Mouse (Mus musculus) stomach, embryonic 16.5 days (tissue): ENCODE results near the gene Parp11. TPM values are rescaled to one million over a fixed set of nuclear protein-coding genes. Genes with fewer than 3 reads are reported as not detected.

ENCODE experiments used
- ATAC-seq: fragments of 200-750 bp; cut with Nextera tagmentation; 2 replicates; pipeline ENCODE4 v1.8.0; 2017; ENCODE audit warnings: moderate number of reproducible peaks, moderate TSS enrichment; ENCODE audit not compliant: insufficient read depth, low FRiP score
- H3K27ac ChIP-seq: fragments of 300-500 bp; sonication (generic); 2 replicates; pipeline ENCODE4 v1.5.1; 2014; ENCODE audit warnings: low read length
- H3K27me3 ChIP-seq: fragments of 300-500 bp; sonication (generic); 2 replicates; pipeline ENCODE4 v1.6.1; 2014; ENCODE audit warnings: low read length, control low read depth, mixed read lengths; ENCODE audit not compliant: control insufficient read depth, insufficient read depth
- H3K36me3 ChIP-seq: fragments of 300-500 bp; sonication (generic); 2 replicates; pipeline ENCODE4 v1.6.1; 2014; ENCODE audit warnings: low read length; ENCODE audit not compliant: control insufficient read depth, insufficient read depth
- H3K4me1 ChIP-seq: fragments of 300-500 bp; sonication (generic); 2 replicates; pipeline ENCODE4 v1.6.1; 2014; ENCODE audit warnings: low read length, control low read depth, mixed read lengths; ENCODE audit not compliant: control insufficient read depth, insufficient read depth
- H3K4me2 ChIP-seq: fragments of 300-500 bp; sonication (generic); 2 replicates; pipeline ENCODE4 v1.6.1; 2014; ENCODE audit warnings: low read depth, low read length, mixed read lengths
- H3K4me3 ChIP-seq: fragments of 300-500 bp; sonication (generic); replicated peaks from 2 replicates; pipeline ENCODE4 v1.5.1; 2014; ENCODE audit warnings: mild to moderate bottlenecking, low read length
- H3K9ac ChIP-seq: fragments of 300-500 bp; sonication (generic); 2 replicates; pipeline ENCODE4 v1.6.1; 2014; ENCODE audit warnings: low read length
- H3K9me3 ChIP-seq: fragments of 300-500 bp; sonication (generic); replicated peaks from 2 replicates; pipeline ENCODE4 v1.6.1; 2016; ENCODE audit warnings: low read length, control low read depth; ENCODE audit not compliant: control insufficient read depth
- WGBS: fragments of 180-500 bp; shearing (Covaris S2); extraction: QIAGEN DNeasy Blood & Tissue Kit; methylation state at CpG from one replicate; pipeline ENCODE4 v1.1.7; 2014; 5-methylcytosine and 5-hydroxymethylcytosine counted together
- polyA plus RNA-seq: library from polyadenylated mRNA; unstranded; fragments of >200 nt; fragmentation: Nextera tagmentation; extraction: Ambion mirVana; gene quantifications from 2 replicates; pipeline ENCODE4 v1.2.1, GENCODE M21; 2015

The Parp11 gene
- polyA plus RNA-seq, 1 experiment from 2014 or later, result 21.8 TPM

DNA sequence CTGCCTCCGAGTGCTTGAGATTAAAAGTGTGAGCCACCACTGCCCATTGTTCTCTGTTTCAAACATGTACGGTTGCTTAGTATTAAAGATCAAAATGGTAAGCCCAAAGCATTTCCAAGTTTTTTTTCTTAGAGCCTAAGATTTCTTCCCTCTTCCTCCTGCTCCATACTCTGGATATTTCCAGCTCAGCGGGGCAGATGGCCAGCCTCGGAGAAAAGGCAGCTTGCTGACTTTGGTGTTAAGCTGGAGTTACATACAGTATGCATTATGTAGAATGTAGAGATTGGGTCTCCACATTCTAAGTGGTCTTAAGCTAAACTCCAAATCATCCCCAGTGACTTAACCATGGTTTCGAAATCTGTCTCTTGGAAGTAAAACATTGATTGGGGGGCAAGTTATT, 21.5 kb upstream of the Parp11 start:
- Histone ChIP-seq H3K4me3 (no peak overlapping the region), H3K27ac (no peak overlapping the region), H3K4me2 (no peak overlapping the region), H3K9ac (no peak overlapping the region), H3K27me3 (no peaks in the 10 kb centered on the region), H3K4me1 (no peaks in the 10 kb centered on the region), H3K36me3 (no peaks in the 10 kb centered on the region), H3K9me3 (no peaks in the 10 kb centered on the region)
- 63% methylated on average over 5 of the region's 5 CpGs for WGBS
- no peak for ATAC-seq

- Histone ChIP-seq H3K4me2 (no peak overlapping the region), H3K9me3 (no peaks in the 10 kb centered on the region), H3K27ac (no peak overlapping the region), H3K27me3 (no peaks in the 10 kb centered on the region), H3K4me1 (no peaks in the 10 kb centered on the region), H3K4me3 (no peak overlapping the region), H3K9ac (no peak overlapping the region), H3K36me3 (no peaks in the 10 kb centered on the region)
- WGBS, result 72% methylated on average over 7 of the region's 7 CpGs
- no peak for ATAC-seq
Measured at GRCm38 (mm10) chr6:127430716-127431115, 15.9 kb upstream of the Parp11 start.

DNA sequence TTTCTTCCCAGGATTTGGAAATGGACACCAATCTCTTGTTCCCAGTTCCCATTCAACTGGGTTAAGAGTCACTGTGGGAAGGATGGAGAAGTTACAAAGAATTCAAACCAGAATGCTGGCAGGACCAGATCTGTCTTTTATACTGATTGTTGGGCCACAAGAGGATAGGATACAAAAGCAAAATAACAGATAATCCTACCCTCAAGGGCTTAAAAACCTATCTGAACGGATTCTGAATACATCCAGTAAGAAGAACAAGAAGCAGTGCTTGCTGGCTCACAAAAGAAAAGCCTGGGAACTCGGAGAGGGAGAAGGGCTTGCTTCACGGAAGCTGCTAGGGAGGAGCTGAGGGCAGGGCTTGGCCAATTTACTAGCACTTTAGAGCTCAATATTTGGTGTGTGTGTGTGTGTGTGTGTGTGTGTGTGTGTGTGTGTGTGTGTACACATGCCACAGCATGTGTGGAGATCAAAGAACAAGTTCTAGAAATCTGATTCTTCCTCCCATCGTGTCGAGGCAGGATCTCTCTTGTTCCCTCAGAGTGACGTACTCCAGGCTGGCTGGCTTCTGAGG, 15.4 kb upstream of the Parp11 start:
- no peak overlapping the region for H3K4me2 ChIP-seq
- H3K36me3 ChIP-seq, result no peaks in the 10 kb centered on the region
- ATAC-seq, result no peak
- no peak overlapping the region for H3K4me3 ChIP-seq
- WGBS, result 51% methylated on average over 6 of the region's 6 CpGs
- H3K27me3 ChIP-seq, result no peaks in the 10 kb centered on the region
- no peak overlapping the region for H3K9ac ChIP-seq
- no peak overlapping the region for H3K27ac ChIP-seq
- H3K4me1 ChIP-seq, result no peaks in the 10 kb centered on the region
- H3K9me3 ChIP-seq, result no peaks in the 10 kb centered on the region

- Histone ChIP-seq H3K9me3 (0 out of 2 replicates have a peak, but pooled peaks cover 4% of the 10 kb centered on the region), H3K4me2 (no peak overlapping the region), H3K9ac (no peak overlapping the region), H3K4me1 (no peaks in the 10 kb centered on the region), H3K27ac (no peak overlapping the region), H3K36me3 (no peaks in the 10 kb centered on the region), H3K4me3 (no peak overlapping the region), H3K27me3 (no peaks in the 10 kb centered on the region)
- no peak for ATAC-seq
- 75% methylated on average over 9 of the region's 9 CpGs for WGBS
Measured at GRCm38 (mm10) chr6:127433886-127434647, 12.6 kb upstream of the Parp11 start.

DNA sequence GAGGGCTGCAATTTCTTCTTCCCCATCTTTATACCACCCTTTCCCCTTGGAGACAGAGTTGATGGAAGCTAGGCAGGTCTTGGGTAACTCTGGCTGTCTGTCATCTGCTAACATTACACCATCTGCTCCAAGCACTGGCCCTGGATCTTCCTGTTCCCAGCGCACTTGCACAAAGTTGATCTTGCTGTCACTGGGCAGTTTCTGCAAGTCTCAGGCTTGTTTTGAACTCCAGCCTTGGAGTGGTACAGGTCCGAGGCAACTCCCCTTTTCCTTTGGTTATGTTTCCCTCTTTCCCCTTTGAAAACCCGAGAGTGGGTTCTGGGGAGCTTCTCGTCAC, 12.0 kb upstream of the Parp11 start:
- Histone ChIP-seq H3K4me3 (no peak overlapping the region), H3K4me2 (no peak overlapping the region), H3K9me3 (0 out of 2 replicates have a peak, but pooled peaks cover 4% of the 10 kb centered on the region), H3K9ac (no peak overlapping the region), H3K27me3 (no peaks in the 10 kb centered on the region), H3K4me1 (no peaks in the 10 kb centered on the region), H3K36me3 (no peaks in the 10 kb centered on the region), H3K27ac (no peak overlapping the region)
- 85% methylated on average over 4 of the region's 4 CpGs for WGBS
- ATAC-seq, result no peak

GRCm38 (mm10) chr6:127439063-127439462, 7.6 kb upstream of the Parp11 start:
- no peak for ATAC-seq
- no peaks in the 10 kb centered on the region for H3K4me1 ChIP-seq
- no peak overlapping the region for H3K27ac ChIP-seq
- H3K9ac ChIP-seq, result no peak overlapping the region
- H3K4me3 ChIP-seq, result no peak overlapping the region
- no peak overlapping the region for H3K4me2 ChIP-seq
- WGBS, result 61% methylated on average over 3 of the region's 3 CpGs
- no peaks in the 10 kb centered on the region for H3K27me3 ChIP-seq
- no peaks in the 10 kb centered on the region for H3K36me3 ChIP-seq
- 0 out of 2 replicates have a peak, but pooled peaks cover 4% of the 10 kb centered on the region for H3K9me3 ChIP-seq

DNA sequence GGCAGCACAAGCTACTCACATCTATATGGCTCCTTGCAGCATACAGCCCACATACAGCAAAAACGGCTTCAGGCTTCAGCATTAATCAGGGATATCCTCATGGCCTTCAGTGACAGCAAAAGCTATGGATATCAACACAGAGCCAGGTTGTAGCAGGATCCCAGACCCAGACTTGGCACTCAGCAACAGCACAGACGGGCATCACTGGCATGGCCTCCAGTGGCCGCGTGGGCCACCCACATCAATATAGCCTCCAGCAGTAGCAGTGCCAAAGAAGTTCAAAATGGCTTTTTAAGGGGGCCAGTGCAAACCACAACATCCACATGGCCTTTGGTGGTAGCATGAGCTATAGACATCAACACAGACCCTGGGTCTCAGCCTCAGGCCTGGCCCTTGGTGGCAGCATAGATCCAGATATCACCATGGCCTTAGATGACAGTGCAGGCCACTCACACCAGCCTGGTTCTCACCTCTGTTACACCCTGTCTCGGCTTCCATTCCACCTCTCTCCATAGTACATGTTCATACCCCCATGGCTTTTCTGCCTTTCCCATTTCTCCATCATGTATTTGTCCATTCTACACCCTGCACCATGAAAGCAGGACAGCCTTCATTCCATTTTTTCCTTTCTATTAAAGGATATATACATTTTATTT, 7.0 kb upstream of the Parp11 start:
- 0 out of 2 replicates have a peak, but pooled peaks cover 4% of the 10 kb centered on the region for H3K9me3 ChIP-seq
- no peak for ATAC-seq
- no peaks in the 10 kb centered on the region for H3K4me1 ChIP-seq
- no peaks in the 10 kb centered on the region for H3K27me3 ChIP-seq
- H3K4me3 ChIP-seq, result no peak overlapping the region
- no peak overlapping the region for H3K4me2 ChIP-seq
- H3K9ac ChIP-seq, result no peak overlapping the region
- WGBS, result 87% methylated on average over 5 of the region's 5 CpGs
- H3K36me3 ChIP-seq, result no peaks in the 10 kb centered on the region
- no peak overlapping the region for H3K27ac ChIP-seq

GRCm38 (mm10) chr6:127440416-127441104, 6.1 kb upstream of the Parp11 start:
- ATAC-seq, result no peak
- 49% methylated on average over 14 of the region's 14 CpGs for WGBS
- H3K4me3 ChIP-seq, result no peak overlapping the region

DNA sequence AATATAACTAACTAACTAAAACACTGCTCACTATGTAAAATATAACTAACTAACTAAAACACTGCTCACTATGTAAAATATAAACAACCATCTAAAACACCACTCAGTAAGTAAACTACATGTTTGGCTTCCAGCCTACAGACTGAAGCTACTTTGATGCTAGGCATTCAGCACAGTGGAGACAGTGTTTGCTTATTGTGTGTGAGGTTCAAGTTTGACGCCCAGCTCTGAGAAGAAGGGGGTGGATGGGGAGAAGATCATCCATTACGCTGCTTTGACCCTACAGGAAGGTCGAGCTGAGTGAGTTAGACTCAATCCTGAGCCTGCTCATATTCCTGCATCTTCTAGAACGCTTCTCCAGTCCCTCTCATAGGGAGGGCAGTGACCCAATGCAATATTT, 4.1 kb upstream of the Parp11 start:
- Histone ChIP-seq H3K9me3 (0 out of 2 replicates have a peak, but pooled peaks cover 4% of the 10 kb centered on the region), H3K27ac (no peak overlapping the region), H3K4me3 (no peak overlapping the region), H3K36me3 (no peaks in the 10 kb centered on the region), H3K27me3 (no peaks in the 10 kb centered on the region), H3K4me2 (no peak overlapping the region), H3K4me1 (no peaks in the 10 kb centered on the region), H3K9ac (no peak overlapping the region)
- WGBS, result 31% methylated on average over 4 of the region's 4 CpGs
- no peak for ATAC-seq

More at GRCm38 (mm10) chr6:127440416-127441104, 6.1 kb upstream of the Parp11 start:
- H3K9ac ChIP-seq, result no peak overlapping the region
- 0 out of 2 replicates have a peak, but pooled peaks cover 4% of the 10 kb centered on the region for H3K9me3 ChIP-seq
- H3K36me3 ChIP-seq, result no peaks in the 10 kb centered on the region
- no peak overlapping the region for H3K27ac ChIP-seq
- H3K4me2 ChIP-seq, result no peak overlapping the region
- no peaks in the 10 kb centered on the region for H3K27me3 ChIP-seq
- no peaks in the 10 kb centered on the region for H3K4me1 ChIP-seq
